Mouse (Mus musculus) MEL (cell line): Measurements from ENCODE around the gene Shld2.

Source experiments
- E2F4 ChIP-seq: IDR thresholded peaks from 2 replicates; pipeline ENCODE4 v1.6.1; 2011; ENCODE audit warnings: low read depth, low read length, improper control_type of control experiment, borderline replicate concordance
- EP300 ChIP-seq, 2 experiments: IDR thresholded peaks; 2 replicates each; pipeline ENCODE4 v1.6.1; 2011; ENCODE audit warnings: improper control_type of control experiment in 2 of 2, low read length in 2 of 2, low read depth in 1 of 2, mild to moderate bottlenecking in 1 of 2
- GATA1 ChIP-seq: IDR thresholded peaks from 2 replicates; pipeline ENCODE4 v1.6.1; 2011; ENCODE audit warnings: low read depth, low read length, improper control_type of control experiment
- MAZ ChIP-seq: IDR thresholded peaks from 2 replicates; pipeline ENCODE4 v1.6.1; 2012; ENCODE audit warnings: low read depth, mild to moderate bottlenecking, inconsistent platforms, low read length, improper control_type of control experiment
- NRF1 ChIP-seq: IDR thresholded peaks from 2 replicates; pipeline ENCODE4 v1.6.1; 2014; ENCODE audit warnings: low read depth, mild to moderate bottlenecking, inconsistent platforms, low read length, improper control_type of control experiment, moderate library complexity; ENCODE audit not compliant: poor library complexity, insufficient read depth, severe bottlenecking
- POLR2A ChIP-seq, 2 experiments: IDR thresholded peaks; 2 replicates each; pipeline ENCODE4 v1.6.1; 2011 to 2012; ENCODE audit warnings: low read length in 2 of 2, mild to moderate bottlenecking in 2 of 2, control low read depth in 1 of 2, improper control_type of control experiment in 1 of 2, low read depth in 1 of 2, moderate library complexity in 1 of 2; ENCODE audit not compliant: control insufficient read depth in 1 of 2, insufficient read depth in 1 of 2, poor library complexity in 1 of 2
- POLR2AphosphoS5 ChIP-seq: IDR thresholded peaks from 2 replicates; pipeline ENCODE4 v1.6.1; 2012; ENCODE audit warnings: low read depth, borderline replicate concordance, mild to moderate bottlenecking, inconsistent platforms, low read length, moderate library complexity, mixed read lengths
- RCOR1 ChIP-seq: IDR thresholded peaks from 2 replicates; pipeline ENCODE4 v1.6.1; 2012; ENCODE audit warnings: low read depth, mild to moderate bottlenecking, inconsistent platforms, low read length, improper control_type of control experiment
- SIN3A ChIP-seq: IDR thresholded peaks from 2 replicates; pipeline ENCODE4 v1.6.1; 2012; ENCODE audit warnings: low read length, improper control_type of control experiment, inconsistent platforms
- SMC3 ChIP-seq: IDR thresholded peaks from 2 replicates; pipeline ENCODE4 v1.6.1; 2011; ENCODE audit warnings: low read depth, low read length, improper control_type of control experiment
- TAL1 ChIP-seq: IDR thresholded peaks from 2 replicates; pipeline ENCODE4 v1.6.1; 2012; ENCODE audit warnings: mild to moderate bottlenecking, inconsistent platforms, low read length, moderate library complexity, mixed read lengths
- ZNF384 ChIP-seq: IDR thresholded peaks from 2 replicates; pipeline ENCODE4 v1.6.1; 2012; ENCODE audit warnings: low read depth, mild to moderate bottlenecking, inconsistent platforms, low read length, improper control_type of control experiment

DNA sequence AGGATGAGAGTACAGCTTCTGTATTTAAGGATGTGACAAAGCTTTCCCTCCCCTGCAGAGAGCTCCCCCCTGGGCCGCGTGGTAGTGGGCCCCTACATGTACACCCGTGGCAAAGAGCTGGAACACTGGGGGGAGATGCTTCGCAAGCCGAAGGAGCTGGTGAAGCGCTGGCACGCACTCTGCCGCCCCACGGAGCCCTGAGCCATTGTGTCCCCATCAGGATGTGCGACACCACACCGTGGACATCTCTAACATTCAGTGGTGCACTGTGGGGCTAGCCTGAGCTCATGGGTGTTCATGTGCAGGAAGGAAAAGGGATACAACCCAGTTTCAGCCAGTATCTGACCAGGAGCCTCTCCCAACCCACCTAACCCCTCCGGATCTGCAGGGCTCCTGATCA, 82.3 kb downstream of the Shld2 start:
- TF ChIP-seq GATA1 (no peak), POLR2A (IDR thresholded peaks at IDR 0.05; ENCODE audit: control insufficient read depth in 1 of 2, insufficient read depth in 1 of 2, low read depth in 1 of 2, low read length in 2 of 2, poor library complexity in 1 of 2) (no peak), POLR2AphosphoS5 (no peak), TAL1 (no peak), SMC3 (no peak), RCOR1 (no peak), MAZ (no peak), NRF1 (no peak), E2F4 (no peak), SIN3A (no peak), ZNF384 (no peak), EP300 (IDR thresholded peaks at IDR 0.05; ENCODE audit: low read depth in 1 of 2, low read length in 2 of 2) (no peak)
